Mouse (Mus musculus): ENCODE measurements around the gene Pxdn. TPM values are rescaled to one million over a fixed set of nuclear protein-coding genes. Genes with fewer than 3 reads are reported as not detected.
A peak's percentile ranks its signal among the peaks of the same experiment; 100 is the strongest.

Gene Pxdn
- polyA plus RNA-seq, 1 experiment: 26.4 TPM

DNA sequence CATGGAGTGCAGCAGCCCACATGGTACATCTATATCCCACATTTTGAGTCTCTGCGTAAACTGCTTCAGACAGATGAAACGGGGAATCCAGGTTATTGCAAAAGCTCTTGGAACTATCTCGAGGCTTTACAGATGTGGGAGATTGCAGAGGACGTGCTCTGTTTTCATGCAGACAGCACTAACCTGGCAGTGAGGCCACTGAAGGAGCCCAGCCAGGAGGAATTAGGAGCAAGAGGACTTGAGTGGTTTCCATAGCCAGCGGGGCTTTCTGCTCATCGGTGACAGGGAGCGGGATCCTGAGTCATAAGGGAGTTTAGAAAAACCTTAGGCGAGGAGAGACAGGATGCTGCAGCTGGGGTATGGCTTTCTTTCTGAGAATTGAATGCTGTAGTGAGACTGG, 42.7 kb downstream of the Pxdn start:
- no peak overlapping the region for H3K4me3 ChIP-seq (ENCODE audit: insufficient read depth, low read depth, low read length)
- H3K27ac ChIP-seq (replicated peaks; ENCODE audit: low read depth, low read length): no peak overlapping the region
- no peaks in the 10 kb centered on the region; the same call in 1 of the 2 replicates for H3K4me1 ChIP-seq (ENCODE audit: control insufficient read depth, insufficient read depth, insufficient read length, low read length)

DNA sequence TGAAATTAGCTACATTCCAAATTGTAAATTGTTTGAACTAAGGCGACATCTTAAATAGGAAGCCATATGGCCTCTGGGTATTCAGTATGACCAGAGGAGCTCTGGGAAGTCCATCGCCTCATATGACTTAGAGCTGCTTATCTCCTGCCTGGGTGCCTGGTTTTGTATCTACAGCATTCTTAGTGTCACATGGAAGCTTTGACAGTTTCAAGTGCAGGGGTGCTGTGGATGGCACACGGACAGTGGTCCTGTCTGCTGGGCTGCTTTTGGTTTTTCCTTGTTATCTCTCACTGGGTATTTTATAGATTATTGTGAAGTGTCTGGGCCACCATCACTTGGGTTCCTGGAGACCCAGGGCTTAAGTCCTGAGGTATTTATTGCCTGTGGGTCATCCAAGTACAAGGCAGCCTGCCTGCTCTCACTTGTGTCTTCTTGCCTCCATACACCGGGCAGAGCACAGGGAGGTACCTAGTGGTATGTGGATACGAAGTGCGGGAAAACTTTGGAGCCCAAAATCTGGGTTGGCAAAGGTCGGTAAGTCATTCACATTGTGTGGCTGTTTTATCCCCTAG, 44.4 kb downstream of the Pxdn start:
- peaks cover 5% of the 10 kb centered on the region for H3K4me1 ChIP-seq (ENCODE audit: control insufficient read depth, insufficient read depth, insufficient read length, low read length)
- no peak overlapping the region for H3K27ac ChIP-seq (replicated peaks; ENCODE audit: low read depth, low read length)
- H3K4me3 ChIP-seq (ENCODE audit: insufficient read depth, low read depth, low read length): no peak overlapping the region

DNA sequence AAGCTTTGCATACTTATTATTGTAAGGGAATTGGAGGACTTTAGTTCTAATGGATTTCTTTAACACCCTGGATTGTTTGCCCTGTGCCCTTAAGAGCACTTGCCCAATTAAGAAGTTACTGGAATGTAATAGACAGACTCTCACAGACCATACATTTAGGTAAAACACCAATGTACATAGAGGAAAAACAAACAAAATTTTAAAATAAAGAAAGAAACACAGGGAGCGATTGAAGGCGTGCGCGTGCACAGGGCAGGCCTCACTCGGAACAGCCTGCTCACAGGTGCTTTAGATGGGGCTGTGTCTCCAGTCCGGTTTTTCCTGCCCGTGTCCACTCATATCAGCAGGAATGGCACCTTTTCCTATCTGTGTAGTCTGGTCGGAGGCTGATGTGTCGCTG, 45.8 kb downstream of the Pxdn start:
- H3K27ac ChIP-seq (replicated peaks; ENCODE audit: low read depth, low read length): no peak overlapping the region
- no peak overlapping the region for H3K4me3 ChIP-seq (ENCODE audit: insufficient read depth, low read depth, low read length)
- peaks cover 5% of the 10 kb centered on the region for H3K4me1 ChIP-seq (ENCODE audit: control insufficient read depth, insufficient read depth, insufficient read length, low read length)

DNA sequence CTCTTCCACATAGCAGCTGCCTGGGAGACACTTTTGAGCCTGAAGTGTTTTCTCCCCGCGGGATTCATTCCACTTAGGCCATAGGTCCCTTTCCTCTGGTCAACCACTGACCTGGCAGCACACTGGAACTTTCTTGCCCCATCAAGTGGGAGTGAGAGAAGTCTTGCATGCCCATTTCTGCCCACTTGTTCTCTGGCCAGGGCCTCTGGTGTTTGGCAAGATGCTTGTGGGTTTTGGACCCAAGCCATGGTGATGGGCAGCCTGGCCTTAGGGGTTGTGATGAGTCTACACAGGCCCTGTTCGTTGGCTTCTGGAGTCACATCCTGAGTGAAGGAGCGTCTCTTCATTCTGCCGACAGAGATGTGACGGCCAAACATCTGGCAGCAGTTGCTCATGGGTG, 47.7 kb downstream of the Pxdn start:
- Histone ChIP-seq H3K4me3 (ENCODE audit: insufficient read depth, low read depth, low read length) (no peak overlapping the region), H3K4me1 (ENCODE audit: control insufficient read depth, insufficient read depth, insufficient read length, low read length) (peaks cover 5% of the 10 kb centered on the region; the same call in 1 of the 2 replicates), H3K27ac (replicated peaks; ENCODE audit: low read depth, low read length) (peak overlapping the region; percentile 2)

DNA sequence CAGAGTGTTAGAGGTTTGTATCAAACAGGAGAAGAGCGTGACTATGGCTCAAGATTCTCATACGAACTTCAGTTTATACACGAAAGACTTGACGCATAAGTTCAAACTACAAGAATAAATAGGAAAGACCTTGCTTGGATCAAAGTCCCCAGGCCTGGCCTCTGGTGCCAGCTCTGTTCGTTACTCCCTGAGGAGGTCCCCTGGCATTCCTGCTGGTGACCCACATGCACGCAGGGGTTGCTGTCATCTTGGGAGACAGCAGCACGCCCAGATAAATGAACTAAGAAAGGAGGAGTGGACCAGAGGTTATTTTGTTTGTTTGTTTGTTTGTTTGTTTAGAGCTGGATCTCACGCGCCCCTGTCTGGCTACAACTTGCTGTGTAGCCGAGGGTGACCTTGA, 48.8 kb downstream of the Pxdn start:
- H3K4me3 ChIP-seq (ENCODE audit: insufficient read depth, low read depth, low read length): no peak overlapping the region
- H3K27ac ChIP-seq (replicated peaks; ENCODE audit: low read depth, low read length): peak overlapping the region; percentile 2
- peaks cover 5% of the 10 kb centered on the region; the same call in 1 of the 2 replicates for H3K4me1 ChIP-seq (ENCODE audit: control insufficient read depth, insufficient read depth, insufficient read length, low read length)

DNA sequence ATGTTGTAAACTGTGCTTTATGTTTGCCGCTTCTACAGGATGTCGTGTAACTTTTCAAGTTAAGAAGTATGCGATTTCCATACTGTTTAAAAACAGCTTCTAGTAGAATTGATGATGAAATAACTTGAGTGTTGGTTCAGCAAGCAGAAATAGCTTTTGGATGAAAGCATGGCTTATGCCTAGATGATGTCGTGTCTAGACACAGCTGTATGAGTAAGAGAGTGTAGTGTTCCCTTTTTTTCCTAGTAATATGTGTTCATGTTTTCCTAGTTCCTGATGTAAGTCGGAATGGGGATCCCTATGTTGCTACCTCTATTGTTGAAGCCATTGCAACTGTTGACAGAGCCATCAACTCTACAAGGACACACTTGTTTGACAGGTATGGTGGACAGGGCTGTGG, 61.5 kb downstream of the Pxdn start:
- H3K4me1 ChIP-seq (ENCODE audit: control insufficient read depth, insufficient read depth, insufficient read length, low read length): no peaks in the 10 kb centered on the region
- H3K4me3 ChIP-seq (ENCODE audit: insufficient read depth, low read depth, low read length): no peak overlapping the region
- H3K27ac ChIP-seq (replicated peaks; ENCODE audit: low read depth, low read length): no peak overlapping the region

DNA sequence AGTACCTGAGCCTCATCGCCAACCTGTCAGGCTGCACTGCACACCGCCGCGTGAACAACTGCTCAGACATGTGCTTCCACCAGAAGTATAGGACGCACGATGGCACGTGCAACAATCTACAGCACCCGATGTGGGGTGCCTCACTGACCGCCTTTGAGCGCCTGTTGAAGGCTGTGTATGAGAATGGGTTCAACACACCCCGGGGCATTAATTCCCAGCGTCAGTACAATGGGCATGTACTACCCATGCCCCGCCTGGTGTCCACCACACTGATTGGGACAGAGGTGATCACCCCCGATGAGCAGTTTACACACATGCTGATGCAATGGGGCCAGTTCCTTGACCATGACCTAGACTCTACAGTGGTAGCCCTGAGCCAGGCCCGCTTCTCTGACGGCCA, 64.5 kb downstream of the Pxdn start:
- Histone ChIP-seq H3K4me3 (ENCODE audit: insufficient read depth, low read depth, low read length) (no peak overlapping the region), H3K4me1 (ENCODE audit: control insufficient read depth, insufficient read depth, insufficient read length, low read length) (no peaks in the 10 kb centered on the region), H3K27ac (replicated peaks; ENCODE audit: low read depth, low read length) (no peak overlapping the region)

DNA sequence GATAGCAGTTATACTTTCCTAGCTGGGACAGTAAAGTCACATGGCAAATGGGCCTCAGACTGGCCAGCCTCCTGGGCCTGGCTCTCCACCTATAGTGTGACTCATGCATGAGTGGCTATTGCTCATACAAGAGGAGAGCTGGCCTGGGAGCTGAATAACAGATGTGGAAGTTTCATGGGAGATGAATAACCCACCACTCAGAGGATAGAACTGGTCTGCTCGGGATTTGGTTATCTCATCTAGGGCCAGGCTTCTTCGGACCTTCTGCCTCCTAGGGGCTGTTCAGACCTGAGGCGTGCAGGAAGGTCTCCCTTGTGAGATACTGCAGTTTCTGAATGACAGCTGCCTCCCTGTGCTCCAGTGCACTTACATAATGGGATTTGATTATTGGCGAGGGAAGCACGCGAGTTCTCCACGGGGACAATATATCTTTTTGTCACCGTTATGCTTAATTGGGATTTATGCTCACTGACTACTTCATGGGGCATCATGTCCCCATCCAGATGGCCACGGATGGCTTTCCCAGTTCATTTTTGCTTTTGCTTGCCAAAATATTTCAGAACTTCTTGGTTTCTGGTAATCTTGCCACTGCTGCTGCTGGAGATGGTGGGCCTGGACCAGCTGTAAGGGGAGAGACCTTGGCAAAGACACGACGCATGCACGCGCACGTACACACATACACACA, 66.4 kb downstream of the Pxdn start:
- no peak overlapping the region for H3K27ac ChIP-seq (replicated peaks; ENCODE audit: low read depth, low read length)
- no peak overlapping the region for H3K4me3 ChIP-seq (ENCODE audit: insufficient read depth, low read depth, low read length)
- H3K4me1 ChIP-seq (ENCODE audit: control insufficient read depth, insufficient read depth, insufficient read length, low read length): no peaks in the 10 kb centered on the region

DNA sequence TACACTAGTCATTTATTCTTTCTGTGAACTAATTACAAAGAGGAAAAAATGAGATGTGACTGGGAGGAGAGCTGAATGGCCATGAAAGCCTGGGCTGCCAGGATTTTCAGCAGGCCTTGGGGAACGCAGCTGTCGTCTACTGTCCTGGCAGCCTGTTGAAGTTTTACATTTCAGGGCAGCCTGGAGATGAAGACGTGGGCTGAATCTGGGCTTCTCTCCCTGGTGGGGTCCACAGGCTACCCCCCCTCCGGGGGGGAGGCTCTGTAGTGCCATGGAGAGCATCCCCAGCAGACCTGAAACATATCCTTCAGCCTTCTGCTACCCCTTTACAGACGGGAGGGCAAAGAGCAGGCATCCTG, 66.9 kb downstream of the Pxdn start:
- no peaks in the 10 kb centered on the region for H3K4me1 ChIP-seq (ENCODE audit: control insufficient read depth, insufficient read depth, insufficient read length, low read length)
- no peak overlapping the region for H3K4me3 ChIP-seq (ENCODE audit: insufficient read depth, low read depth, low read length)
- H3K27ac ChIP-seq (replicated peaks; ENCODE audit: low read depth, low read length): no peak overlapping the region

DNA sequence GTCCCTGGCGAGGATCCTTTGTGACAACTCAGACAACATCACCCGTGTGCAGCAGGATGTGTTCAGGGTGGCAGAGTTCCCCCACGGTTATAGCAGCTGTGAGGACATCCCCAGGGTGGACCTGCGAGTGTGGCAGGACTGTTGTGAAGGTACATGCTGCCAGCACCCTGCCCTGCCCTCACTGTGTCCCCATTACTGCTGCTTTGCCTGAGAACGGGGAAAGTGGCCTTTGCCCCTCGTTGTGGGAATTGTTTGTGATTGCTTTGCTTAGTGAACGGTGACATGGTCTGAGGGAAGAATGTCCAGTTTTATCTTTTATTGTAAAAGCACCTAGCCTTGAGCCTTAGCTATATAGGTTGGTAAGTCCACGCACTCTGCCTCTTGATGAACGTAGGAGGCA, 69.2 kb downstream of the Pxdn start:
- Histone ChIP-seq H3K4me3 (ENCODE audit: insufficient read depth, low read depth, low read length) (no peak overlapping the region), H3K4me1 (ENCODE audit: control insufficient read depth, insufficient read depth, insufficient read length, low read length) (no peaks in the 10 kb centered on the region), H3K27ac (replicated peaks; ENCODE audit: low read depth, low read length) (no peak overlapping the region)

DNA sequence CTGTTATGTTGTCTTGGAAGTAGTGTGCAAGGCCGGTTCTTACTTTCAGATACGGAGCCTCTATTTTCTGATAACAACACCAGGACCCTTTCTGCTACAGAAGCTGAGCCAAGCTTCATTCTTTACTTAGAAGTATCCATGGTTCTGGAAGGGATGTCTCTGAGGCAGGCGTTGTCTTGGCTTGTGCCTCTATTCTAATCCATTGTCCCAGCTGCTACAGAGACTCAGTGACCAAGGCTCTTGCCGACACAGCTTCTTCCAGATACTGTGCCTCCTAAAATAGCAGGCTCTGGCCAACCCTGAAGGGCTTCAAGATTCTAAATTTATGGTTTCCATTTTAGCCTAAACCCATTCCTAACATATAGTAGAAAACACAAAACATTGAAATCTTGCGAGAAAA, 71.3 kb downstream of the Pxdn start:
- no peaks in the 10 kb centered on the region for H3K4me1 ChIP-seq (ENCODE audit: control insufficient read depth, insufficient read depth, insufficient read length, low read length)
- H3K4me3 ChIP-seq (ENCODE audit: insufficient read depth, low read depth, low read length): no peak overlapping the region
- no peak overlapping the region for H3K27ac ChIP-seq (replicated peaks; ENCODE audit: low read depth, low read length)

DNA sequence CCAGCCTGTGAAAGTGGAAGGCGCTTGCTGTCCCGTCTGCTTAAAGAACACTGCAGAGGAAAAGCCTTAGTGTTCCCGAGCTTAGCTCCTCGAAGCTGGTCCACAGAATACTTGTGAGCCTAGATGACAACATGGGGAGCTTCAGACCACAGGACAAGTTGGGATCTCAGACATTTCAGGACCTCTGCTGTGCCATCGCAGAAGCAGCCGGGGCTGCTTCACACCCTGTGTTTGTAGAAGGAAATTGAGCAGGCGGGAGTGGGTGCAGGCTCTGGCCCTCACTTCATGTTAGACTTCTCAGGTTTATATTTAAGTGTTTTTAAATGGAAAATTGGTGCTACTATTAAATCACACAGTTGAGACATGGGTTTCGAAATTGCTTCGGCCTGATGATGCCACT, 78.1 kb downstream of the Pxdn start:
- H3K4me1 ChIP-seq (ENCODE audit: control insufficient read depth, insufficient read depth, insufficient read length, low read length): no peaks in the 10 kb centered on the region
- H3K4me3 ChIP-seq (ENCODE audit: insufficient read depth, low read depth, low read length): no peak overlapping the region

DNA sequence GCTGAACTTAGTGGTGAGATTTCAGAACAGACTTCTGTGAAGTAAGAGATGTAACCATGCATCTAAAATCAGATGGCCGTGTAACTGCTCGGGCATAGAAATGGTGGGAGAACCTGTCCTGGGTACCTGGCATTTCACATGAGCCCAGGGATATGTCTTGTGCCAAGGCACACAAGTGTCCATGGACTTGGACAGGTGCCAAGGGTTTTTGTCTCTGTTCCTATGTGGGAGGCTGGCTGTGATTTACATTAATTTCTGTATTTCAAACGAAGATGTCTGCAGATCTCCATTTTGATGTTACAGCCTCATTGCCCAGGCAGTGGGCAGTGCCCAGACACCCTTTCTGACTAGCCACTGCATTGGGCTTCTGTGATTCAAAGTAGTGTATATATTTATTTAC, 79.7 kb downstream of the Pxdn start:
- Histone ChIP-seq H3K4me3 (ENCODE audit: insufficient read depth, low read depth, low read length) (no peak overlapping the region), H3K27ac (replicated peaks; ENCODE audit: low read depth, low read length) (no peak overlapping the region), H3K4me1 (ENCODE audit: control insufficient read depth, insufficient read depth, insufficient read length, low read length) (no peaks in the 10 kb centered on the region)

More for the DNA sequence above, 78.1 kb downstream of the Pxdn start:
- no peak overlapping the region for H3K27ac ChIP-seq (replicated peaks; ENCODE audit: low read depth, low read length)

DNA sequence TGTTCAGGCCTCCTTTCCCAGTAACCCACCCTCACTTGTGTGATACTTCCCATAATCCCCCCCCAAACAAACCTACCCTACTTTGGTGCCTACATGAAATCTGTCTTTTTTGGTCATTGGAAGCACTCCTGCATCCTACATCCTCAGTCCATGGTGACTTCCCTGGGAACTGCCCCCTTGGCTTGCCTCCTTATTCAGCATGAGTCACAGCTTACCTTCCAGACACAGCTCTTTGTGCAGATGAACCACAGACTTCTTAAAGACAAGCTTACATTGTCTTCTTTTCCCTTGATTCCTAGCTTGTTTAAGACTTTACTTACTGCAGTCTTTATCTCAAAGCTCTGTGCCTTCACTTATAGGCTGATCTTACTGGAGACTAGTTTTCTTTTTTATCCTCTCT, 83.0 kb downstream of the Pxdn start:
- no peak overlapping the region for H3K4me3 ChIP-seq (ENCODE audit: insufficient read depth, low read depth, low read length)

DNA sequence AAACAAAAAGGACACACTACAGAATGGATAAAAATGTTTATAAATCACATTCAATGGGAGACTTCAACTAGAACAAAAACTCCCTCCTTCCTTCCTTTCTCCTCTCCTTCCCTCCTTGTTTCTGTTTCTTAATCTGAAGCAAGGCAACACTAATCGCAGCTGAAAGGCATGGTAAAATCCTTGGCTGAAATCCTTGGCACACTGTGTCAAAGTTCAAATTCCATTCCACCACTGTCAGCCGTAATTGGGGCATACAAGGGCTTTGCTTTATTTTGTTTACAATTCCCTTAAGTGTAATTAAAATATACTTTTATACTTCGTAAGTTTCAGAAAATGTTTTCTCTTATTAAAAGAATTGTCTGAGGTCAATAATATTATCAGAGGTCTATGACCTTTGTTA, 86.1 kb downstream of the Pxdn start:
- Histone ChIP-seq H3K4me1 (ENCODE audit: control insufficient read depth, insufficient read depth, insufficient read length, low read length) (peaks cover 6% of the 10 kb centered on the region; the same call in 1 of the 2 replicates), H3K27ac (replicated peaks; ENCODE audit: low read depth, low read length) (no peak overlapping the region), H3K4me3 (ENCODE audit: insufficient read depth, low read depth, low read length) (no peak overlapping the region)

More for the DNA sequence above, 83.0 kb downstream of the Pxdn start:
- Histone ChIP-seq H3K27ac (replicated peaks; ENCODE audit: low read depth, low read length) (no peak overlapping the region), H3K4me1 (ENCODE audit: control insufficient read depth, insufficient read depth, insufficient read length, low read length) (peaks cover 6% of the 10 kb centered on the region; the same call in 1 of the 2 replicates)

DNA sequence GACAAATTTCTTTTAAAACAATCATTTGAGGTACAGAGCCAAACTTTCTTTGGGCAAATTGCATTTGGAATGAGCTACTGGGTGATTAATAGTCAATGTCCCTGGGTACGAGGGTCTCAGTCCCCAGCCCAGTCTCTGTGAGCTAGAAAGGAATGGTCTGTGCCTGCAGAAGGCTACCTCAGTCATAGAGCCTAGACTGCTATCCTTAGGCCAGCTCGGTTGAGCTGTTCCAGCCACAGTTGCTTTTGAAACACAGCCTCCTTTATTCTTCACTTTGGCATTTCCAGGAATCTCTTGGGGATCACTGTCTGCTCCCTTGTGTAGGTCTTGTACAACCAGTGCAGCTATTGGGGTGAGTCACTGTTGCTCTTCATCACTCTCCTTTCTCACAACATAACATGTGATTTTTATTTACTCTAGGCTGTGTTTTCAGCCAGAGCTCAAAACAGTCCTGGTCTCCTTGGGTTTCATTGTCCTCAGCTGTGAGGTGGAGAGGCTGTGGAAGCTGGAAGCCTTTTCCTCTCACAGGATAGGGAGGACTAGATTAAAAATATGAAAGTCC, 86.9 kb downstream of the Pxdn start:
- Histone ChIP-seq H3K4me1 (ENCODE audit: control insufficient read depth, insufficient read depth, insufficient read length, low read length) (peaks cover 6% of the 10 kb centered on the region; the same call in 1 of the 2 replicates), H3K27ac (replicated peaks; ENCODE audit: low read depth, low read length) (no peak overlapping the region), H3K4me3 (ENCODE audit: insufficient read depth, low read depth, low read length) (no peak overlapping the region)
